Mouse (Mus musculus) olfactory bulb, adult 2 months (tissue): ENCODE measurements around the gene Sdhd. TPM values are rescaled to one million over a fixed set of nuclear protein-coding genes. Genes with fewer than 3 reads are reported as not detected.

Experiments
- H3K27ac ChIP-seq: fragments of 200-500 bp; 2 replicates; pipeline ENCODE4 v1.5.1; 2012; ENCODE audit warnings: low read depth, low read length; ENCODE audit not compliant: insufficient read depth
- H3K4me1 ChIP-seq: fragments of 200-500 bp; 2 replicates; pipeline ENCODE4 v1.6.1; 2012; ENCODE audit warnings: low read length; ENCODE audit not compliant: control insufficient read depth, insufficient read depth
- H3K4me3 ChIP-seq: fragments of 200-500 bp; 2 replicates; pipeline ENCODE4 v1.5.1; 2012; ENCODE audit warnings: mild to moderate bottlenecking, low read depth, low read length, moderate library complexity; ENCODE audit not compliant: insufficient read depth
- CTCF ChIP-seq: fragments of 200-500 bp; IDR thresholded peaks from 2 replicates; pipeline ENCODE4 v1.5.1; 2012; ENCODE audit warnings: low read depth, mild to moderate bottlenecking, low read length, moderate library complexity; ENCODE audit not compliant: insufficient read depth
- POLR2A ChIP-seq: fragments of 200-500 bp; IDR thresholded peaks from 2 replicates; pipeline ENCODE4 v1.6.1; 2012; ENCODE audit warnings: mild to moderate bottlenecking, low read depth, low read length, moderate library complexity; ENCODE audit not compliant: insufficient read depth
- WGBS: fragments of 180-500 bp; shearing (Covaris S2); methylation state at CpG from one replicate; pipeline ENCODE4 v1.1.7; 2018; 5-methylcytosine and 5-hydroxymethylcytosine counted together
- polyA plus RNA-seq: library from polyadenylated mRNA; stranded (reverse); fragments of >200 nt; gene quantifications from 2 replicates; pipeline ENCODE4 v1.2.4, GENCODE M21; 2012; ENCODE audit warnings: low replicate concordance; ENCODE audit not compliant: missing spikeins, insufficient read depth, insufficient read length

The Sdhd gene
- polyA plus RNA-seq, 1 experiment = not detected

DNA sequence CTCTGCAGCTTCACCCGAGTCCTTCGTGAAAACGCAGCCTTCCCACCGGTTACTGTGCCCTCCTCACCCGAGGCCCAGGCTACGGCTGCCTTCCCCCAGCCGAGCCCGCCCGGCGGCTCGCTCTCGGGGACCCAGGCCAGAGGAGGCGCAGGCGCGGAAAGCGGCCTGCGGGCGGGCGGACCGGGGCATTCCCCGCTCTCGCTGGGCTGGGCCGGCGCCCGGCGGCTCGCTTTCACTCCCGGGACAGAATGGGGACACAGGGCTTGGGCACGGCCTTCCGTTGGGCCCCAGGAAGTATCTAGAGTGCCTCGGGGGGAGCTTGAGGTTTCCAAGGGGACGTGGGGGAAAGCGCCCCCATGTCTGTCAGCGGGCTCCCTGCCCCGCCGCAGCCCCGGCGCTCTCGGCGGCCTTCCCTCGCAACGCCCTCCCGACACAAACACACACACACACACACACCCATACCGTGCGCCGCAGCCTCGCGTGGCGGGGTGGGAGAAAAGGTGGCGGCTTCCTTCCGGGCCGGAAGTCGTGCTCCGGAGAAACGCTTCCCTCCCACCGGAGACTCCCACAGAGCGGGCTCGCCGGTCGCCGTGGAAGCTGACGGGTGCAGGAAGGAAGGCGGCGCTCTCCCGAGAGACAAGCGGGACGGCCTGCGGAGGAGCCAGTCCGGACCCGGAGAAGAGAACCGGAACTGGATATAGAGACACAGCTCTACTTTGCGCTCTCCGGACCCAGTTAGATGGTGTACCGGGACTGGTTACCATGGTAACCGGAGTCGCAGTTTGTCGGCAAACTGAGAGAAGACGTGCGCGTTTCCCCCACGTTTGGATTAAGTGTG lies 13.4 kb upstream of the Sdhd start, which contains the start of the genes Pih1d2 and Nkapd1:
Pih1d2 (plus strand) TSS at position 556 of the 838 bp plus-strand sequence.
Nkapd1 (minus strand) TSS at position 699 of the 838 bp plus-strand sequence.
- H3K4me3 ChIP-seq = peak within 1 kb of the TSS; percentile 87
- no peaks in the 10 kb centered on the region for H3K4me1 ChIP-seq
- under 1% methylated on average over 81 of the region's 81 CpGs for WGBS
- no peak for TF ChIP-seq POLR2A
- TF ChIP-seq CTCF = no peak
- H3K27ac ChIP-seq = peak within 1 kb of the TSS; percentile 86

DNA sequence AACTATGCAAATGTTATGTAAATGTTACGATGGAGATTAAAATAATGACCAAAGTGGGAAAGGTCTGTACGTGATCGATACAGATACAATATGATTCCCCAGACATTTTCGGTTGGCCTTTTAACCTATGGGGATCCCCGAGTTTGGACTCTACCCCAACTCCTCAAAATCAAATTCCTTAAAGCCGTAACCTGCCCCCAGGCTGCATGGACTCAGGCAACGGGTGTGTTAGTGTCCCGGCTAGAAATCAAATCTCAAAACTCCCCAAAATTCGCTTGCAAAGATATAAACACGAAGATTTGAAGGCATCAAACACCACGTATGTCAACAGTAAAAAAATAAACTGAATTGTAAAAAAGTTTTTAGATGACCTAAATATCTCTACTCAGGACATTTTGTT lies 12.5 kb upstream of the Sdhd start:
- no peak for TF ChIP-seq CTCF
- no peak for TF ChIP-seq POLR2A
- H3K4me3 ChIP-seq = peak overlapping the region; percentile 87
- no peaks in the 10 kb centered on the region for H3K4me1 ChIP-seq
- H3K27ac ChIP-seq = no peak overlapping the region
- 31% methylated on average over 11 of the region's 11 CpGs for whole genome bisulfite sequencing

GRCm38 (mm10) chr9:50612115-50612514 lies 8.5 kb upstream of the Sdhd start:
- 67% methylated on average over 4 of the region's 4 CpGs for WGBS
- TF ChIP-seq POLR2A (no peak), CTCF (no peak)
- Histone ChIP-seq H3K4me3 (no peak overlapping the region), H3K27ac (no peak overlapping the region), H3K4me1 (no peaks in the 10 kb centered on the region; the same call in 1 of the 2 replicates)

- peak overlapping the region; percentile 92 for H3K4me3 ChIP-seq
- peaks cover 9% of the 10 kb centered on the region for H3K4me1 ChIP-seq
- TF ChIP-seq POLR2A (no peak), CTCF (no peak)
- no peak overlapping the region; the same call in 1 of the 2 replicates for H3K27ac ChIP-seq
- under 1% methylated on average over 6 of the region's 6 CpGs for WGBS
These were observed 726 bp upstream of the Sdhd start for GRCm38 (mm10) chr9:50604338-50604737.

- peak overlapping the region; percentile 92 for H3K4me3 ChIP-seq
- under 1% methylated on average over 24 of the region's 24 CpGs for whole genome bisulfite sequencing
- no peak overlapping the region; the same call in 1 of the 2 replicates for H3K27ac ChIP-seq
- peaks cover 9% of the 10 kb centered on the region for H3K4me1 ChIP-seq
- TF ChIP-seq CTCF = no peak
- no peak for TF ChIP-seq POLR2A
These were observed 349 bp upstream of the Sdhd start for GRCm38 (mm10) chr9:50603998-50604324.

DNA sequence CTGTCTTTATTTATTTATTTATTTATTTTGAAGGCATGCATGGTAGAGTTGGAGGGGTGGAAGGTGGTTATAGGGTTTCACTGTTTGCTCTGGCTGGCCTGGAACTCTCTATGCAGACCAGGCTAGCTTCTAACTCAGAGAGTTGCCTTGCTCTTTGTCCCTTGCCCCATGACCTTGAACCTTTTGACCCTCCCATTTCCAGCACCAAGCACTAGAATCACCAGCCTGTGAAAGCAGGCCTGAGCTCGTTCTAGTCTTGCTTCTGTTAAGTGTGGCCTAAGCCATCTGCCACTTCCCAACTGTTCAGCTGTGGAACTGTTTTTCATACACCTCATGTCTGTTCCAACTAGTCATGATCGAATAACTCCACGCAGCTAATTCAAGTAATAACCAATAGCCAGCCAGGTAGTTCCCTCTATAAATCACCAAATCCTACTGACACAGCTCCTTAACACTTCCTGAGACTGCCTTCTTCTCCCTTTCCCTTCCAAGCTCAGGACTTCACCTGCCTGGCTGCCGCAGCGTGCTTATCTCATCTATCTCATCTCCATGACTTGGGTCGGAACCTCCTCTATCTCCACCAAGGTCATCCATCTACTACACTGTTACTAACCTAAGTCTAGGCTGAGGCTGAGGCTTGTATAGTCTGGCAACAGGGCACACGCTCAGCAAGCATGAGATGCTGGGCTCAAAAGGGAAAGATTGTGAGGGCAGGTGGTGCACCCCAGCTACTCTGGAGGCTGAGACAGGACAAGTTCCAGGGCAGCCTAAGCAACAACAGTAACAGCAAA lies 1.4 kb downstream of the Sdhd start:
- peak overlapping the region; percentile 19 for H3K4me3 ChIP-seq
- WGBS = 87% methylated on average over 7 of the region's 7 CpGs
- H3K4me1 ChIP-seq = peaks cover 9% of the 10 kb centered on the region
- H3K27ac ChIP-seq = no peak overlapping the region
- TF ChIP-seq CTCF (no peak), POLR2A (no peak)

GRCm38 (mm10) chr9:50601536-50601935 lies 2.1 kb downstream of the Sdhd start:
- WGBS = 70% methylated on average over 6 of the region's 6 CpGs
- TF ChIP-seq POLR2A (no peak), CTCF (no peak)
- no peak overlapping the region for H3K4me3 ChIP-seq

DNA sequence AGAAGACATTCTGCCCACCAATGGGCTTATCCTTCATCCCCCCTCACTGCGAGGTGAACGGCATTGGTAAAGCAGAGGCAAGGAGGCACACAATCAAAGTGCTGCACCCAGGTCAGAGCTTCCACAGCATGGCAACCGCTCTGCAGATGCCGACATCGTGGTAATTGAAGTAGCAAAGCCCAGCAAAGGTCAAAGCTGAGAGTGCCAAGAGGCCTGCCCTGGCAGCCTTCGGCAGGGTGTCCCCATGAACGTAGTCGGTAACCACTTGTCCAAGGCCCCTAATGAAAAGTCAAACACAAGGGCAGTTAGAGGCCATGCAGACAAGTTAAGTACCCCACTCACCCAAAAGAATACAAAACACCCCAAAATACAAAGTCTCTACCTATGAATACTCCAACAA lies 6.6 kb downstream of the Sdhd start:
- TF ChIP-seq POLR2A = no peak
- no peak for TF ChIP-seq CTCF
- Histone ChIP-seq H3K4me1 (peaks cover 3% of the 10 kb centered on the region), H3K4me3 (no peak overlapping the region), H3K27ac (no peak overlapping the region)
- WGBS = 90% methylated on average over 8 of the region's 8 CpGs

More at GRCm38 (mm10) chr9:50601536-50601935, 2.1 kb downstream of the Sdhd start:
- Histone ChIP-seq H3K4me1 (peaks cover 9% of the 10 kb centered on the region), H3K27ac (no peak overlapping the region)
